Mouse (Mus musculus) E14TG2a.4 (cell line): ENCODE data around the gene Elfn1.

Experiments
- CTCF ChIP-seq: conservative IDR thresholded peaks from 2 replicates; pipeline ENCODE4 v1.5.1; 2014; ENCODE audit warnings: low read length
- NANOG ChIP-seq: IDR thresholded peaks from 2 replicates; pipeline ENCODE4 v1.6.1; 2014; ENCODE audit warnings: borderline replicate concordance, low read length, mixed read lengths
- POU5F1 ChIP-seq: IDR thresholded peaks from 2 replicates; pipeline ENCODE4 v1.6.1; 2014; ENCODE audit warnings: low read length, borderline replicate concordance

GRCm38 (mm10) chr5:139899044-139899443 lies 8.7 kb upstream of the Elfn1 start:
- no peak for TF ChIP-seq CTCF
- TF ChIP-seq POU5F1: no peak
- TF ChIP-seq NANOG: no peak
